Mouse (Mus musculus): ENCODE results near the gene Hpcal1. TPM values are rescaled to one million over a fixed set of nuclear protein-coding genes. Genes with fewer than 3 reads are reported as not detected.

The Hpcal1 gene
- 1 to 10 TPM; 3.4 to 3.9 (median 3.5) TPM for total RNA-seq (2022)

- peak; percentile 92 to 94 for DNase-seq (ENCODE audit: low spot score in 2 of 2)
Observed at GRCm38 (mm10) chr12:17690564-17691281, at the start of gene Hpcal1. Hpcal1 (plus strand) TSS chr12:17690856.

DNA sequence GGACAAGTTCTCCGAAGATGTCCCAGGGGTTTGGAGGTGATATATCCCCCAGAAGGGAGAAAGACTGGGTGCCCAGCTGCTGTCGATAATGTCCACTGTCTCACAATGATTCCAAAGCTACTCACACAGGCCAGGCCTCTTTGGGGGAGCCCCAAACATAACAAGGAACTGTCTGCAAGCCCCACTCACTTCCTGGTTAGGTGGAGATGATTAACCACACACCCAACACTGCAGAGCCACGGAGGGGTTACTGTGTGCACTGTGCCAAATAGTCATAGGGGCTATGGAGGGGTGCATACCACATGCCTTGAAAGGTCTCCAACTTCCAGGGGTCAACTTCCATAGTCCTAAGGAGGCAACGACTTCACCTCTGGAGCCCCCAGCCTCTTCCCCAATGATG, 49.4 kb upstream of the Hpcal1 start:
- no peak for DNase-seq (ENCODE audit: low spot score in 2 of 2)

DNA sequence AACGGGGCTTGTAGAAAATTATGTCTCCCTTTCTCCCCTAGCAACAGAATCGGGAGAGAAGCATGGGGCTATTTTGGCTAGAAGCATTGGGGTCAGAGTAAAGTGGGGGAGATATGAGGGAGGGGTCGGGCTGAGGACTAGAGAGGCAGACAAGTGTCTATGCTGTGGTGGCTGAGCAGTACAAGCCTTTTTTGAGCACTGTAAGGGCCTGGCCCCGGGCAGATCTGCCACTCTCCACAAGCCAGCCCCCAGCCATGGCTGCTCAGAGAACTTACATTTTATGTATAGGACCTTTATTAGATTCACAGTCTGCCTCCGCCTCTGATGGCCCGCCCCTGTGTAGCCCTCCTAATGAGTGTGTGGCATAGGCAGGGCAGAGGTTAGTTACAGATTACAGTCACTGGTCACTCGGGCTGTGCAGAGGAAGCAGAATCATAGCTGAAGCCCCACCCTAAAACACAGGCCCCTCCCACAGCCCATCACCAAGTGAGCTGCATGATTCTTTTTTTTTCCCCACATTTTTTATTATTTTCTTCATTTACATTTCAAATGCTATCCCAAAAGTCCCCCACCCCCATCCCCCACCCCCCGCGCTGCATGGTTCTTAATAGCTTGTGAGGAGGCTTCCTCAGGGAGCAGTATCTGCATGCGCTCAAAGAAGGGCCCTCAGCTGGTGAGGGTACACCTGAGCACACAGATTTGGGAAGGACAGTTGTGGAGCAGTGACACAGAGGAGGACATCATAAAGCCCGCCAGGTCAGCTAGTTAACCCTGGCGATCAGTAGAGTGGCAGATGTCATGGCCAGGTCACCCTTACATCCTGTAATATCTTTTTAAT, 46.1 kb upstream of the Hpcal1 start:
- DNase-seq (ENCODE audit: low spot score in 2 of 2): no peak

- no peak for DNase-seq (ENCODE audit: low spot score in 2 of 2)
Observed at GRCm38 (mm10) chr12:17646457-17646856, 44.2 kb upstream of the Hpcal1 start.

DNA sequence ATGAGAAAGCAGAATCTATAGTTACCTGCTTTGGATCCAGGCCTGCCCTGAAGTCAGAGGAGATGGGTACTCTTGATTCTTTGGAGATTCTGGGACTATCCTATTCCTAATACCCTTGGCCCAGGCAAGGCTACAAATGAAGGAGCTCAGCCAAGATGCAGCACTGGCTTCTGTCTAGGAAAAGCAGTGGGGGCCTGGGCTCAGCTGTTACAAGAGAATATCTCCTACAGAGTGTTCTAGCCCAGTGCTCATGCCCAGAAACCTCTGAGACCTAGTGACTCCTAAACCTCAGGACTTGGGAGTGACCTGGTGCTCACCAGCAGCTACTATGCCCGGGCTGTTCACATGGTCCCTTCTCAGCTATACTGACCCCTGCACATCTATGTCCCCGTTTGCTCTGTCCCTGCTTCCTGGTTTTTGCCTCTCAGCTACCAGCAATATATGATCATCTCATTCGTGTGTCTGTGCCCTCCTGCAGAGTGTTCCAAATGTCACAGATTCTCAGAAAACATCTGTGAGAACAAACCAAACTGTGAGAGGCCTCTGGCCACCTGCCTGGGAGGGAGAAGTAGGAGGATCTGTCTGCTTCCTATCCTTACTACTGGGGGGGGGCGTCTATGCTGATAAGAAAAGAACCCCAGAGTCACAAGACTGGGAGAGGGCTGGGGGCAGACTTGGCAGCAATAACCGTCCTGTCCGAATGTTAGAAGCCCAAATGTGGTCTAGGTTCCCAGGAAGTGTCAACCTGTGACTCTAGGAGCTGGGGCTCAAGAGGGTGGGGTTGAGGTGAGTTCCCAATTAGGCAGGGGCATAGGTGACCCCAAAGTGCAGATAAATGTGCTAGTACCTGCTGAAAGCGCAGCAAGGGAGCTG, 39.2 kb upstream of the Hpcal1 start:
- DNase-seq (ENCODE audit: low spot score in 2 of 2): no peak

DNA sequence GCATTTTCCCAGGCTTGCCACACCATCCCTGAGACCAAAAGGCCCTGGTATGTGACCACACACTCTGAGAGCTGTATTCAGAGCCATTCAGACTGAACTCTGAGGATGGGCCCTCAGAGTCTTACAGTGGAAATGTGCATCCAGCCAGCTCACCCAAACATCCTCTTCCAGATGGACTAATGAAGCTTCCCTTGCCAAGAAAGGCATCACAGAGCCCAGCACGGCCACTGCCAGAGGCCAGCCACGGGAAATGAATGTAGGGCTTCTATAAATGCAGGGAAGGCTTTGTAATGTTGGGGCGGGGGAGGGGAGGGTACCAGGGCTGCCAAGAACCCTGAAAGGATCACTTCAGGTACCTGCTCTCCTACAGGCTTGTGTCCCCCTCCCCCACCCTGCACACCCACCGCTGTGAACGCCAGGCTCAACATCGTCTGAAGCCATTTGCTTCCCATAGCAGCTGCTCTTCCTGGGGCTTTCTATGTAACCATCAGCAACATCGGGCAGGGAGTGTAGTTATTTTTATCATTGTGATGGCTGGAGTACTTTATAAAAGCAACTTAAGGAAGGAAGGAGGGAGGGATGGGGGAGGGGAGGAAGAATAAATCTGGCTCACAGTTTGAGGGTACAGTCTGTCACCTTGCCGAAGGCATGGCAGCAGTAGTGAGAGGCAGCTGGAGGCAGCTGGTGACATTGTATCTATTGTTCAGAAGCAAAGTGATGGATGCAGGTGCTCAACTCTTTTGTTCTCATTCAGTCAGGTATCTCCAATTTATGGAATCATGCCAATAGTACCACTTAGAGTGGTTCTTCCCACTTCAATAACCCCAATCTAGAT, 38.2 kb upstream of the Hpcal1 start:
- DNase-seq (ENCODE audit: low spot score in 2 of 2): no peak

DNA sequence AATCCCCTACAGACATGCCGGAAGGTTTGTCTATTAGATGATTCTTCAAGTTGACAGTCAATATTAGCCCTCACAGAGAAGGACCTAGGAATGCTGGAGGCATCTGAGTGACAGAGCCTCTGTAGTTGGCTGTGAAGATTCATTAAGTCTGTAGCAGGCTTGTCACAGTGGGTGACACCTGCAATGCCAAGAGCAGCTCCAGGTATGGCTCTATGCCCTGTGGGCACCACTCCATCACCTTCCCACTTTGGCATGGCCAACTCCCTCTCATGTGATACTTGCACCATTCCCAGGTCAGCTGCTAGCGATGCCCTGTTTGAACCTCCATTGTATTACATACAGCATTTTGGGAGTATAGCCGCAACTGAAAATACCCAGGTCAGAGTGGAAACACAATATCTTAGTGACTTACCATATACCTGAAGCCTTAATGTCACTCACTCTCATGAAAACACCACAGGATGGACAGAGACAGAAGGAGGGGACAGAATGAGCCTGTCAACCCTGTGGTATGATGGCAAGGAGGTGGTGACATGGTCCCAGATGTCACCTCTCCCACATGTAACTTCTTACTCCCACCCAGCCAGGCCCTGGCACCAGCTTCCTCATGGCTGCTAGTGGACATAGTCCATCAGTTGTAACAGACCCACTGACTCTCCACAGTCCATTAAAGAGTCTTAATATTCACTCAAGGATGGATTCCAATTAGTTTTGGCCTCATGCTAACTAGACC, 37.4 kb upstream of the Hpcal1 start:
- no peak for DNase-seq (ENCODE audit: low spot score in 2 of 2)

DNA sequence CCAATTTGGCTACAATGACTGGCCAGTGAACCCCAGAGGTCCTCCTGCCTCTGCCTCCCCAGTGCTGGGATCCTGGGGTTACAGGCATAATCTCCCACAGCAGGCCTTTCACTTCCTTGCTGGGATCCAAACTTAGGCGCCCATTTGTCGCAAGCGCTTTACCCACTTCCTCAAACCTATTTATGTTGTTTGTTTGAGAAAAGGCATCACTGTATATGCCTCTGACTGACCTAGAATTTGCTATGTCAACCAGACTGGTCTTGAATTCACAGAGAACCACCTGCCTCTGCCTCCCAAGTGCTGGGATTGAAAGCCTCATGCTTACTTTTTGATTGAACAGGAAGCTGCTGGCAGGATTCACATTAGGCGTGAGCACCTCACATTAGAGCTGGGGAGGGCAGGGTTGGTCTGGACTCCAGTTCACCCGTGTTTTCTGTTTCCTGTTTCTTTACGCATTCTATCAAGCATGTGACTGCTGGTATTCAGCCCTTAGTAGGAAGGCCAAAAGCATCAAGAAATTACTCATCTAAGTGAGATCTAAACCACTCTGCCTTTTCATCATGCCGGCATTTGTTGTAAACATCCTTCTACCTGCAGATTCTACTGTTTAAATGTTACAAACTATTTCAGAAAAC, 33.0 kb upstream of the Hpcal1 start:
- no peak for DNase-seq (ENCODE audit: low spot score in 2 of 2)

- no peak for DNase-seq (ENCODE audit: low spot score in 2 of 2)
Observed at GRCm38 (mm10) chr12:17658521-17658920, 32.1 kb upstream of the Hpcal1 start.

- no peak for DNase-seq (ENCODE audit: low spot score in 2 of 2)
Observed at GRCm38 (mm10) chr12:17661483-17661920, 29.2 kb upstream of the Hpcal1 start.

GRCm38 (mm10) chr12:17663991-17664635, 26.5 kb upstream of the Hpcal1 start:
- no peak for DNase-seq (ENCODE audit: low spot score in 2 of 2)

- DNase-seq (ENCODE audit: low spot score in 2 of 2): no peak
Observed at GRCm38 (mm10) chr12:17665906-17666326, 24.7 kb upstream of the Hpcal1 start.

GRCm38 (mm10) chr12:17666616-17667015, 24.0 kb upstream of the Hpcal1 start:
- DNase-seq (ENCODE audit: low spot score in 2 of 2): no peak

GRCm38 (mm10) chr12:17673729-17674128, 16.9 kb upstream of the Hpcal1 start:
- no peak for DNase-seq (ENCODE audit: low spot score in 2 of 2)

- no peak for DNase-seq (ENCODE audit: low spot score in 2 of 2)
Observed at GRCm38 (mm10) chr12:17674182-17674812, 16.4 kb upstream of the Hpcal1 start.

- no peak for DNase-seq (ENCODE audit: low spot score in 2 of 2)
Observed at GRCm38 (mm10) chr12:17677743-17678142, 12.9 kb upstream of the Hpcal1 start.

GRCm38 (mm10) chr12:17679571-17679970, 11.1 kb upstream of the Hpcal1 start:
- DNase-seq (ENCODE audit: low spot score in 2 of 2): no peak

- DNase-seq (ENCODE audit: low spot score in 2 of 2): no peak
Observed at GRCm38 (mm10) chr12:17682161-17682560, 8.5 kb upstream of the Hpcal1 start.

DNA sequence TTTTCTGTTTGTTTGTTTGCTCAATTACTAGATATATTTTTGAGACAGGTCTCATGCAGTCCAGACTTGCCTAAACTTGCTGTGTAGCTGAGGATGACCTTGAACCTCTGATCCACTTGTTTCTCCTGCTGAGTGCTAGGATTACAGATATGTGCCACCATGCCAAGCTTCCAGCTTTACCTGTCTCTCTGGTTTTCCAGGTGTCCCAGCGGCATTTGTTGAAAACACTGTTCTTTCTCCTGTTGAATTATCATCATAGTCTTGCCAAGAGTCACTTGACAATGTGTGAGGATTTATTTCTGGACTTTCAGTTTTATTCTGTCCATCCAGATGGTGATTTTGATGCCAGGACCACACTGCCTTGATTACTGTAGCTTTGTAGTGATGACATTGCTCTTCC, 6.3 kb upstream of the Hpcal1 start:
- no peak for DNase-seq (ENCODE audit: low spot score in 2 of 2)
